Mouse (Mus musculus) bone marrow, adult 2 months (tissue): ENCODE measurements around the gene Dnajc16. TPM values are rescaled to one million over a fixed set of nuclear protein-coding genes. Genes with fewer than 3 reads are reported as not detected.
A peak's percentile ranks its signal among the peaks of the same experiment; 100 is the strongest.

Experiments used
- H3K27ac ChIP-seq: fragments of 200-500 bp; 2 replicates; pipeline ENCODE4 v1.5.1; 2012; ENCODE audit warnings: low read depth, mild to moderate bottlenecking, control low read depth, inconsistent platforms, low read length; ENCODE audit not compliant: control insufficient read depth, poor library complexity, insufficient read depth
- H3K4me1 ChIP-seq: fragments of 200-500 bp; 2 replicates; pipeline ENCODE4 v1.6.1; 2011; ENCODE audit warnings: low read length; ENCODE audit not compliant: control insufficient read depth, insufficient read depth
- H3K4me3 ChIP-seq: fragments of 200-500 bp; replicated peaks from 2 replicates; pipeline ENCODE3; 2011; ENCODE audit warnings: mild to moderate bottlenecking, low read depth, low read length, control low read depth; ENCODE audit not compliant: control insufficient read depth
- CTCF ChIP-seq: fragments of 200-500 bp; IDR thresholded peaks from 2 replicates; pipeline ENCODE4 v1.5.1; 2011; ENCODE audit warnings: low read length, control low read depth; ENCODE audit not compliant: control insufficient read depth, insufficient read depth
- POLR2A ChIP-seq: fragments of 200-500 bp; IDR thresholded peaks from 2 replicates; pipeline ENCODE4 v1.6.1; 2011; ENCODE audit warnings: low read depth, mild to moderate bottlenecking, control low read depth, low read length, borderline replicate concordance; ENCODE audit not compliant: control insufficient read depth
- WGBS: fragments of 180-500 bp; shearing (Covaris S2); methylation state at CpG from one replicate; pipeline ENCODE4 v1.1.7; 2018; 5-methylcytosine and 5-hydroxymethylcytosine counted together
- polyA plus RNA-seq: library from polyadenylated mRNA; stranded (reverse); fragments of >200 nt; gene quantifications from 2 replicates; pipeline ENCODE4 v1.2.4, GENCODE M21; 2011; ENCODE audit warnings: low replicate concordance; ENCODE audit not compliant: missing spikeins, insufficient read depth, insufficient read length

Gene Dnajc16
- 4.9 and 9.0 TPM in 2 replicates for polyA plus RNA-seq

DNA sequence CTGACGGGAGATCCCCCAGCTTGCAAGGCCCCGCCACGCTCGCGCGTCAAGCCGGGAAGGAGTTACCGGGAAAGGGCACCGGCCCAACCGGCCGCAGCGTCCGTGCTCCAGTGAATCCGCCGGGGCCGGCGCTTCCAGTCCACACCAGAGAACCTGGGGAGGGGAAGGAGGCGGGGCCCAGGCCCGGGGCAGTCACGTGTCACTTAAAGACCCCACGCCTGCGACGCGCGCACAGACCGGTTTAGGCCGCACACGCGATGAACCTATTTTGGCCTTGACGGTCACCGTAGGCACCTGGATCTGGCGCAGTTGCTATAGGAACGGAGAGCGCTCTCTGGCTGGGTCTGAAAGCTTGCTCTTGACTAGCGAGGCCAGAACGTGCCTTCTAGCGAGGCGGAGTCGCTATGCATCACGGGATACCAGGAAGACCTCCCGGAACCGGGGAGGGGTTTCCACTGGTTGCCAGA lies at the start of gene Dnajc16:
Gene Dnajc16, minus strand, starts transcription at position 408 of the 467 bp plus-strand sequence.
- H3K4me1 ChIP-seq = peaks cover 1% of the 10 kb centered on the region; the same call in 1 of the 2 replicates
- peak within 1 kb of the TSS; percentile 63 for H3K4me3 ChIP-seq
- TF ChIP-seq POLR2A = peak; percentile 81
- TF ChIP-seq CTCF = no peak
- H3K27ac ChIP-seq = peak within 1 kb of the TSS; percentile 56
- 0% methylated on average over 42 of the region's 42 CpGs for WGBS

DNA sequence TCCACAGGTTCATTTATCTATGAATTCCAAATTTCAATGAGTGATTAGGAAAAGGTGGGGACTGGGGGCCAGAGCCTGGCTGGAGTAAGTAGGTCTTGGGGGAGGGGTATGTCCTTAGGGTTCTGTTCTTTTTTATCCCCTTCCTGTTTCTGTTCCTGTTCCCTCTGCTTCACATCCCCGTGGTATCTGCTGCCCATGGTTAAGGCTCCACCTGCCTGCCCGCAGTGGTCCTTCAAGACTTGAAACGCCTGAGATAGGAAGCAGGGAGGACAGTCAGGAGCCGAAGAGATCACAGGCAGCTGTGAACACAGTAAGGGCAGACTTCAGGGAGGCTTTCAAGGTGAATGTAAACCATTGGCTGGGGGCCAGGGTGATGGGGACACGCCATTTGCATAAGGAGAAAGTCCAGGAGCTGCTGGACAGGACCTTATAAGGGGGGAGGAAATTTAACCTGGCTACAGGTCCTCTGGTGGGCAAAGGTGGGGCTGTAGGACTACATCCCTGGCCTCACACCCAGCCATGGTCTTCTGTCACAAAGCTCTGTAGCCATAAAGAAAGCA lies 43.9 kb upstream of the Dnajc16 start:
- Histone ChIP-seq H3K27ac (no peak overlapping the region), H3K4me3 (no peak overlapping the region), H3K4me1 (no peaks in the 10 kb centered on the region; the same call in 1 of the 2 replicates)
- TF ChIP-seq POLR2A (no peak), CTCF (no peak)
- WGBS = 31% methylated on average over 5 of the region's 5 CpGs

DNA sequence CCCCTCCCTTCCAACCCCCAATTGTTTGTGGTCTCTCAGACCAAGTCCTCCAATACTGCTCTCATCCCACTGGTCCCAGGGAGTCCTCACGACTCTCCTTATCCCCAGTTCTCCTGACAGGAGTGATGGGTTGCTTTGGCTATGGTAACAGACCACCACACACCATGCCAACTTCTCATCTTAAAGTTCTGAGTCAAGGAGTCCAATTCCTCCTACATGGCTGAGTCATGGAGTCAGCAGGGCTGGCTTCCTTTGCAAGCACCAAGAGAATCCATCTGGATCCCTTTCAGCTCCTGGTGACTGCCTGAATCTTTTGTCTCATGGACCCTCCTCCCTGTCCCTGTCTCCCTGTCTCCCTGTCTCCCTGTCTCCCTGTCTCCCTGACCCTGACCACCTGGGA lies 43.2 kb upstream of the Dnajc16 start:
- Histone ChIP-seq H3K4me3 (no peak overlapping the region), H3K4me1 (no peaks in the 10 kb centered on the region; the same call in 1 of the 2 replicates), H3K27ac (no peak overlapping the region)
- WGBS = 64% methylated on average over 1 of the region's 1 CpGs
- TF ChIP-seq POLR2A (no peak), CTCF (no peak)

DNA sequence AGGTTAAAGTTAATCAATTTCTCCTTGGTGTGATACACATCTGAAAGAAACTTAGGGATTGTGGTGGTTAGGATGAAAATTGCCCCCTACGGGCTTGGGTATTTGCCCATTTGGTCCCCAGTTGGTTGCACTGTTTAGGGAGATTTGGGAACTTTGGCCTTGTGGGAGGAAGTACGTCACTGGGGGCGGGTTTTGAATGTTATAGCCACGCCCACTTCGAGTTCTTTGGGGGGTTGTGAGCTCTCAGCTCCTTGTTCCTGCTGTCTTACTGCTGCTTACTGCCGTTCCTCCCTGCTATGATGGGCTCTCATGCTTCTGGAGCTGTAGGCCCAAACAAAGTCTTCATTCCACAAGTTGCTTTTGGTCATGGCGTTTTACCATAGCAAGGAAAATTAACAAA lies 40.6 kb upstream of the Dnajc16 start:
- 66% methylated on average over 7 of the region's 7 CpGs for WGBS
- H3K27ac ChIP-seq = no peak overlapping the region
- no peaks in the 10 kb centered on the region; the same call in 1 of the 2 replicates for H3K4me1 ChIP-seq
- H3K4me3 ChIP-seq = no peak overlapping the region
- TF ChIP-seq CTCF = no peak
- no peak for TF ChIP-seq POLR2A

DNA sequence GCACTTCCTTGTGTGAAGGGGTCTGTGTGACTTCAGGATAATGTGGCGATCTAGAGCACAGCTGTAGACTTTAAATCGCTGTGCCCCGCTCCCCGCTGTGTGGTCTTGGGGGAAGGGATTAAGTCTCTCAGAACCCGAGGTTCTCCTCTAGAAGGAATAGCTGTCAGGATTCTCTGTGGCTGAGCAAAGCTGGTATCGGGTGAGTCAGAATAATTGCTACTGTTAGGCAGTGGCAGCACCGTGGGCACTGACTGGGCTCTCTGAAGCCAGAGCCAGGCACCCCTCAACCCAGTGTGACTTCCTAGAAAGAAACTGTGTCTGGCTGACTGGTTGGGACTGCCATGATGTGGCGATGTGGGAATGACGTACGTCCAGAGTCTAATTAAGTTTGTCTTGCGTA lies 39.6 kb upstream of the Dnajc16 start:
- TF ChIP-seq CTCF = no peak
- TF ChIP-seq POLR2A = no peak
- no peak overlapping the region for H3K4me3 ChIP-seq
- WGBS = 76% methylated on average over 11 of the region's 11 CpGs
- H3K27ac ChIP-seq = no peak overlapping the region
- no peaks in the 10 kb centered on the region; the same call in 1 of the 2 replicates for H3K4me1 ChIP-seq

DNA sequence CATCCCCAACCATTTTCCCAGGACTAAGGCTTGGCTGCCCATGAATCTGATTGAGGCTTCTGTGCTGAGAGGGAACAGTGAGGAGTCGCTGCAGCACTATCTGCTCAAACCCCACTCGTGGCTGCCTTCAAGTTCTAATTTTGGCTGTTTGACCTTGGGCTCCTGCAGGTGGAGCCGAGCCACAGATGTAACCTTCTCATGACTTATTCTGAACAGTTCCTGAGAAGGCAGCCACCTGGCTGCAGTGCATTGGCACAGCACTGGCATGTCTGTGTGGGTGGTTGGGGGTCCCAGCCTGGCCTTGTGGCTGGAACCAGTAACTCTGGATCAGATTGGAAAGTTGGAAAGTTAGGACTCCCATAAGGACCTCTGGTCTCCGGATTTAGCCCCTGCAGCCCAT lies 37.4 kb upstream of the Dnajc16 start:
- WGBS = 57% methylated on average over 4 of the region's 4 CpGs
- no peak overlapping the region for H3K27ac ChIP-seq
- no peak for TF ChIP-seq CTCF
- TF ChIP-seq POLR2A = no peak
- H3K4me3 ChIP-seq = no peak overlapping the region
- no peaks in the 10 kb centered on the region; the same call in 1 of the 2 replicates for H3K4me1 ChIP-seq

DNA sequence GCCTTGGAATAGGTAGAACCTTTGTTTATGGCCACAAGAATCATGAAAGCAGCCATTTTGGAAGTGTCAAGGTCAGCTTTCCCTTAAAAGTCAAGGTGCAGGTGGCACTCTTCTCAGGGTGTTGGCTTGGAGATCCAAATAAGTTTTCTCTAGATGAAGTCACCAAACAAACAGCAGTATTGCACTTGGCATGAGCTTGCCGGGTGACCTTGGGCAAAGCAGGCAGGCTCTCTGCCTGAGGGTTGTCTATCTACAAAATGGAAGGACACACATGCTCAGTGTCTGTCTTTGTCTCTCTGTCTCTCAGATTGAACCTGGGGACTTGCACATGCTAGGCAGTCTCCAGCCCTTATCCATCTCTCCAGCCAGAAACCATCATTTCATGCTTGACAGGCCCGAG lies 36.7 kb upstream of the Dnajc16 start:
- Histone ChIP-seq H3K4me3 (no peak overlapping the region), H3K4me1 (no peaks in the 10 kb centered on the region; the same call in 1 of the 2 replicates), H3K27ac (no peak overlapping the region)
- WGBS = 71% methylated on average over 2 of the region's 2 CpGs
- TF ChIP-seq POLR2A (no peak), CTCF (no peak)

DNA sequence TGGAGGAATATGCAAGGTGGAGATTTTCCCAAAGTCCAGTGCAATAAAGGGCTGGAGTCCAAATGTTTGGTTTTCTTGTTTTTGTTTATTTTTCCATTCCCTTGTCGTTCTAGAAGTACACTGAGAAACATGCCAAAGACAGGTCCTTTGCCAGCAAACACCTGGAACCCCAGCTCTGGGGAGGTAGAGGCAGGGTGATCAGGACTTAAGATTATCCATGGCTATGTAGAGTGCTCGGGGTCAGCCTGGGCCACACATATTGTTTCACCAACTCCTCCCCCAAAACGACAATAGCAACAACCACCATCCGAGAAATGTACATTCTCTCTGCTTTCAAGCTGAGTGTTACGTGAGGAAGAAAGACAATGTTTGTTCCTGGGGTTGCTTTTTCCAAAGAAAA lies 35.3 kb upstream of the Dnajc16 start, which contains the start of gene Cela2a:
Gene Cela2a, minus strand, starts transcription at position 101 of the 400 bp plus-strand sequence.
- H3K27ac ChIP-seq = no peak within 1 kb of the TSS
- no peaks in the 10 kb centered on the region for H3K4me1 ChIP-seq
- TF ChIP-seq CTCF (no peak), POLR2A (no peak)
- 61% methylated on average over 5 of the region's 5 CpGs for WGBS
- no peak within 1 kb of the TSS for H3K4me3 ChIP-seq

DNA sequence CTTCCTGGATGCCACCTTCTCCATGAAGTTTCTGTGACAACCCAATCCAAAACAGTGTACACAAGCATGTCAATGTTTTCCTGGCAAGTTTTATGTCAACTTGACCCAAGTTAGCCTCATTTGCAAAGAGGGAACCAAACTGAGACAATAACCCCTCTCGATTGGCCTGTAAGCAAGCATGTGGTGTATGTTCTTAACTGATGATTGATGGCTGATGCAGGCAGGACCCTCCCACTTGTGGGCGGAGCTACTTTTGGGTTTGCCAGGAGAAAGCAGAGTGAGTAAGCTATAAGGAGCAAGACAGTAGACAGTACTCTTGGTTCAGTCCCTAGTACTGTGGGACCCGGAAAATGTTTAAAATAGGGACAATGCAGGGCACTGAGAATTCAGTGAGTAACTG lies 32.2 kb upstream of the Dnajc16 start:
- Histone ChIP-seq H3K4me1 (no peaks in the 10 kb centered on the region), H3K27ac (no peak overlapping the region), H3K4me3 (no peak overlapping the region)
- TF ChIP-seq CTCF = no peak
- no peak for TF ChIP-seq POLR2A
- WGBS = 46% methylated on average over 3 of the region's 3 CpGs
